Mouse (Mus musculus) lung, adult 2 months (tissue): ENCODE results near the gene Olfr286.

ENCODE experiments used
- CTCF ChIP-seq: fragments of 200-500 bp; IDR thresholded peaks from 2 replicates; pipeline ENCODE4 v1.5.1; 2011; ENCODE audit warnings: mild to moderate bottlenecking, low read length, control low read depth; ENCODE audit not compliant: insufficient read depth
- POLR2A ChIP-seq: fragments of 200-500 bp; IDR thresholded peaks from 2 replicates; pipeline ENCODE4 v1.6.1; 2011; ENCODE audit warnings: low read depth, mild to moderate bottlenecking, control low read depth, low read length, borderline replicate concordance; ENCODE audit errors: extremely low read depth

GRCm38 (mm10) chr15:98184456-98184855, 49.8 kb downstream of the Olfr286 start:
- TF ChIP-seq POLR2A (no peak), CTCF (no peak)
